Mouse (Mus musculus) heart, postnatal 10 days (tissue): ENCODE measurements around the gene Nfib. TPM values are rescaled to one million over a fixed set of nuclear protein-coding genes. Genes with fewer than 3 reads are reported as not detected.

Experiments used
- DNase-seq, 2 experiments: peaks; one replicate each; pipeline ENCODE4 v3.0.0; 2021
- intact Hi-C: fragments of 180-260 bp; cut with DNase I; formaldehyde crosslinking; loops from one replicate; pipeline ENCODE4 v1.15.1; 2025
- total RNA-seq, 2 experiments: library from RNA; stranded (reverse); gene quantifications; 2 replicates each; pipeline ENCODE4 v1.2.3; 2021

The Nfib gene
- total RNA-seq, 2 experiments from 2014 or later, result 177 to 181 TPM

GRCm38 (mm10) chr4:82248031-82248430 lies 457.5 kb downstream of the Nfib start:
- intact Hi-C loops, result no loop called here
- no peak for DNase-seq

- peak in 1 of 2 experiments; percentile 29 for DNase-seq
- intact Hi-C loops, result no loop called here
Measured at GRCm38 (mm10) chr4:82246290-82246689, 459.3 kb downstream of the Nfib start.

Other genes with a start within 250 kb of the Nfib start
- 10 to 100 TPM; 15.1 to 19.2 TPM for gene Zdhhc21, start 154.2 kb upstream of the Nfib start, total RNA-seq
- not detected for gene Cer1, start 179.4 kb upstream of the Nfib start, total RNA-seq